Mouse (Mus musculus) ES-E14 (cell line): ENCODE results near the gene Il2rg.

ENCODE experiments used
- CHD2 ChIP-seq: IDR thresholded peaks from 2 replicates; pipeline ENCODE4 v1.6.1; 2014; ENCODE audit warnings: mild to moderate bottlenecking, low read depth, low read length, inconsistent platforms
- HCFC1 ChIP-seq: IDR thresholded peaks from 2 replicates; pipeline ENCODE4 v1.6.1; 2012; ENCODE audit warnings: low read length, inconsistent platforms, borderline replicate concordance; ENCODE audit not compliant: insufficient read depth
- MAFK ChIP-seq: IDR thresholded peaks from 2 replicates; pipeline ENCODE4 v1.6.1; 2014; ENCODE audit warnings: mild to moderate bottlenecking, low read depth, low read length, inconsistent platforms; ENCODE audit not compliant: insufficient read depth
- ZC3H11A ChIP-seq: IDR thresholded peaks from 2 replicates; pipeline ENCODE4 v1.6.1; 2012; ENCODE audit warnings: low read depth, mild to moderate bottlenecking, inconsistent platforms, low read length, borderline replicate concordance

- no peak for TF ChIP-seq ZC3H11A
- no peak for TF ChIP-seq HCFC1
- TF ChIP-seq CHD2: no peak
- TF ChIP-seq MAFK: no peak
Observed at GRCm38 (mm10) chrX:101266631-101267030, 1.4 kb downstream of the Il2rg start.
